Mouse (Mus musculus) CH12.LX (cell line): ENCODE measurements around the gene Ptprcap.
A peak's percentile ranks its signal among the peaks of the same experiment; 100 is the strongest.

Source experiments
- MAFK ChIP-seq: IDR thresholded peaks from 2 replicates; pipeline ENCODE4 v1.6.1; 2011; ENCODE audit warnings: low read length, improper control_type of control experiment; ENCODE audit not compliant: insufficient replicate concordance
- MAX ChIP-seq: IDR thresholded peaks from 2 replicates; pipeline ENCODE4 v1.6.1; 2011; ENCODE audit warnings: low read length, improper control_type of control experiment
- POLR2A ChIP-seq: IDR thresholded peaks from 2 replicates; pipeline ENCODE4 v1.6.1; 2011; ENCODE audit warnings: low read depth, mild to moderate bottlenecking, improper control_type of control experiment, low read length
- TCF12 ChIP-seq: IDR thresholded peaks from 2 replicates; pipeline ENCODE4 v1.6.1; 2014; ENCODE audit warnings: low read depth, mild to moderate bottlenecking, inconsistent platforms, low read length, improper control_type of control experiment
- UBTF ChIP-seq: IDR thresholded peaks from 2 replicates; pipeline ENCODE4 v1.6.1; 2012; ENCODE audit warnings: low read depth, mild to moderate bottlenecking, inconsistent platforms, low read length, improper control_type of control experiment, moderate library complexity

DNA sequence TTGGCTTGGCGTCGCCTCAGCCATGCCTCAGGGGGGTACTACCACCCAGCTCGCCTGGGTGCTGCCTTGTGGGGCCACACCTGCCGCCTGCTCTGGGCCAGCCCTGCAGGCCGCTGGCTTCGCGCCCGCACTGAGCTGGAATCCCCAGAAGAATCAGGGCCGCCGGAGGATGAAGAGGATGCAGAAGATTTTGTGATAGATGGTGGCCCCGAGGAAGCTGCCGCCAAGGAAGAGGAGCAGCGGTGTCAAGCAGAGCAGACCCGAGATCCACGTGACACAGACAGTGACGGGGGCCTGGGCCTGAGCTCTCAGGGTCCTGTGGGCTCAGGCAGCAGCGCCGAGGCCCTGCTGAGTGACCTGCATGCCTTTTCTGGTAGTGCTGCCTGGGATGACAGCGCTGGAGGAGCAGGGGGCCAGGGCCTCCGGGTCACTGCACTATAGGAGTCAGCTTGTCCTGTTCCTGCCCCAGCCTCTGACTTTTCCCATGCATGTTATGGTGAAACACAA, 2.7 kb downstream of the Ptprcap start:
- peak; percentile 43; the same call in 1 of the 2 replicates for TF ChIP-seq MAX
- no peak for TF ChIP-seq MAFK
- peak; percentile 30; the same call in 1 of the 2 replicates for TF ChIP-seq TCF12
- no peak for TF ChIP-seq POLR2A
- TF ChIP-seq UBTF: peak; percentile 74; the same call in 1 of the 2 replicates
